Mouse (Mus musculus): ENCODE data around the gene Spz1.

GRCm38 (mm10) chr13:92593731-92594396 is 17.9 kb upstream of the Spz1 start:
- TF ChIP-seq EP300 (IDR thresholded peaks at IDR 0.05; ENCODE audit: low read depth) = no peak
- no peak for TF ChIP-seq CTCF (IDR thresholded peaks at IDR 0.05; ENCODE audit: low read depth)

Measured in liver, embryonic 14.5 days (tissue).